Mouse (Mus musculus) skeletal muscle tissue, adult 2 months (tissue): ENCODE measurements around the gene Wdr20.

Source experiments
- DNase-seq: peaks from one replicate; pipeline ENCODE4 v3.0.0-alpha.2; 2012; ENCODE audit warnings: low read depth, low spot score

Wdr20 gene

GRCm38 (mm10) chr12:110851414-110851813, 113.7 kb downstream of the Wdr20 start:
- DNase-seq, result no peak

DNA sequence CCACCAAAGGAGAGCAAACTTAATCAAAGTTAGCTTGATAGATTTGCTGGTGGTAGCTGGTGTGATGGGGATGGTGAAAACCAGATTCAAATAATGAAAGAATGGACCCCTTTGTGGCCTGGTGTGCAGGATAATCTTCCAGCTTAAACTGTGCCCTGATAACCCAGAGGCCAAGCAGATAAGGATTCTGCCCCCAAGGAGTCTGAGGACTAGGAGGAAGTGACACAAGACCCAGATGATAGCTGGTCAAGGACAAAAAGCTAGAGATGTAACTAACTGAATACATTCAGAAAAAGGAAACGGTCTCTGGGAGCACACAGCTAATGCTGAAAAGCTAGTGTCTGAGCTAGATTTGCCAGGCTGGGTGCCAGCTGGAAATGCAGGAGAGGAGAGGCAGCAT, 114.2 kb downstream of the Wdr20 start:
- no peak for DNase-seq
